Mouse (Mus musculus) frontal cortex, postnatal 10 days (tissue): ENCODE data around the gene Lrr1.
A peak's percentile ranks its signal among the peaks of the same experiment; 100 is the strongest.
"Not testable (repeated sequence)": the region's sequence is repeated elsewhere in the genome, so short reads cannot be mapped to it uniquely, and the experiment has no call there.

ENCODE experiments used
- DNase-seq, 2 experiments: peaks; one replicate each; pipeline ENCODE4 v3.0.0; 2022; ENCODE audit warnings: low spot score in 2 of 2, mixed read lengths in 1 of 2

Lrr1 gene

DNA sequence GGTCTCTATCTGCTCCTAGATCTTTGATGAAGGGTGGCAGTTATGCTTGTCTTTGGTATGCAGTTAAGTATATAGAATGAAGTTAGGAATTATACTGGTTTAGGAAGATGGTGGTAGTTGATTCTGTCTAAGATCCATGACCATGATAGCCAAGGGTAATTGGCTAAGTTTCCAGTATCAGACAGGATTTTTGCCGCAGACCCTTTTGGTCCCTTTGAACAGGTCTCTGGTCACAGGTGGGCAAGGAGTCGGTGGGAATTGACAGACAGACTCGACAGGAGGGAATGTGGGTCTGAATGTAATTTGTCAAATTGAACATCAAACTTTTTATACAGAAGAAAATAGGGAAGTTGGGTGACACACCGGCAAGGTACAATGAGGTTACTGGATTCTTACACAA is 5.0 kb upstream of the Lrr1 start:
- not testable (repeated sequence) for DNase-seq

DNA sequence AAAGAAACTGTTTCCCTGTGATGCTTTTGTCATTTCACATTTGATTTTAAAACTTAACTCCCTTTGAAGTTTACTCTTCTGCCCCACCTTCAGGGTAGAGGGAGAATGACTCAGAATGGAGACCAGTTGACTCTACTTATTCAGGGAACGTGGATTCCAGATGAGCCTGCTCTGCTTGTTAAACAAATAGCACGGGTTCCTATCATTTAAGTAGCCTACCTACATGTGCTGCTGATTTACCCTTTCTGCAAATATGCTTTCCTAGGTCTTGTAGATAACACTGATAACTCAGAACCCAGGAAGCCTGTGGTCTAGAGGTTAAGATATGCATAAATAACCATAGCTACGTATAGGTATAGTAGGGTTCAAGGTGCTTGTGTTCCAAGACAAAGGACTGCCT is 3.7 kb upstream of the Lrr1 start:
- no peak for DNase-seq

DNA sequence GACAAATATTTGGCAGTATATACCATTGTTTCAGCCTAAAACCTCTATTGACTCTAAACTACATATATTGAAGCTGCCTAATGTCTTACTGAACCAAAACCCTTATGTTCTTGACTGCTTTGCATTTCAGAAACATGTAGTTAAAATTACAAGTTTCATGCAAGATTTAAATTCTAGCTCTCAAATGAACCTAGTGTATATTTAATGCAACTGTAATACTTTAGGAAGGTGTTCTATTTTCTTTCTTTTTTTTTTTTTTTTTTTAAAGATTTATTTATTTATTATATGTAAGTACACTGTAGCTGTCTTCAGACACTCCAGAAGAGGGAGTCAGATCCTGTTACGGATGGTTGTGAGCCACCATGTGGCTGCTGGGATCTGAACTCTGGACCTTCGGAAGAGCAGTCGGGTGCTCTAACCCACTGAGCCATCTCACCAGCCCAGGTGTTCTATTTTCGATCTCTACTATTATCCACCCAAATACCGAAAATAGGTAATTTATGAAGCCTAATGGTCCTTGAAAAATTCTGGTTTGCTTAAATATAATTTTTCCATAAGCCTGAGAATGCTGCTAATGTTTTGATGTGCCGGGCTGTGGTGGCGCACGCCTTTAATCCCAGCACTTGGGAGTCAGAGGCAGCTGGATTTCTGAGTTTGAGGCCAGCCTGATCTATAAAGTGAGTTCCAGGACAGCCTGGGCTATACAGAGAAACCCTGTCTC is 1.6 kb upstream of the Lrr1 start:
- DNase-seq, result not testable (repeated sequence)

DNA sequence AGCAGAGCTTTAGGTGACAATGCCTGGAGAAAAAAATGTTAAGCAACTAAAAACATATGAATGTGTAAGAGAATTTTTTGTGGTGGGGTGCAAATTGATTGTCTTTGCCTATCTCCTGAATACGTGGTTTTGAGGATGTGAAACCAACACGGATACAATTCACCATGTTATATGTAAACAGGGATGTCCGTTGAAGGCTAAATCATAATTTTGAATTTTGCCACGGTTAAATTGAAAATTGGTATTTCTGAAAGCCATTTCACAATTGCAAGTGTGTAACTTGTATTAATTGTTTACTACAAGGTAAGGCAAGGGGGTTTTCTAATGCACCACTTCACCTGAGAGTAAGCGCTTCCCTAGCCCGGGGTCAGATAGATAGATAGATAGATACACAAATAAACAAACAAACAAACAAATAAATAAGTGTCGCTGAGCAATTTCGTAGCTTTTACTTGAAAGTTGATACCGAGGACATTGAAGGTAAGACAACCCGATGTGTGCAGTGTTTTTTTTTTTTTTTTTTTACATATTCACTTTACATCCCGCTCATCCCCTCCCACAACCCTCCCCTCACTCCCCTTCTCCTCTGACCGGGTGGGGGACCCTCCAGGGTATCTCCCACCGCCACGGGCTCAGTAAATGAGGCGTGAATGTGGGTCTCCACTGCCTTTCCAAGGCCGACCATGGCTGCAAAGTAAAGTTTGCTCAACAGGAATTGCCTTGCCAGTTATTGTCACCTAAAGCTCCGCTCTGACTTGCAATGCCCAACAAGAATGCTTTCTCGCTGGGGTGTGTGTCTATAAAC is 756 bp upstream of the Lrr1 start:
- DNase-seq, result no peak

DNA sequence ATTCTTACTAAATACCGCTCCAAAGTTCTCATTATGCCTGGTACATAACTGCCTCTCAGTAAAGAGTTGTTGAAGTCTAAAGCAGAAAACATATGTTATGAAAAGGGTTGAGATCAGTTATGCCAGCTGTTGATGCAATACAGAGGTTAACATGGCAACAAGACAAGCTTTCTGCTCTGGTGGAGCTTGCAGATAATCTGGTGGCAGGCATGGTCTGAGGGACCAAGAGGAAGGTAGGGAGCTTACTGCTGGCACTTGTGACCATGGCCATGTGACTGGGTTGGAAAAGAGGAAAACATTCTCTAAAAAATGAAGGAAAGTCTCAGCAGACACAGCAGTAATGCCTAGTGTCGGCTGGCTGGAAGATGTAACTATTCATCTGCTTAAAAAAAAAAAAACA is 2.7 kb downstream of the Lrr1 start:
- no peak for DNase-seq

DNA sequence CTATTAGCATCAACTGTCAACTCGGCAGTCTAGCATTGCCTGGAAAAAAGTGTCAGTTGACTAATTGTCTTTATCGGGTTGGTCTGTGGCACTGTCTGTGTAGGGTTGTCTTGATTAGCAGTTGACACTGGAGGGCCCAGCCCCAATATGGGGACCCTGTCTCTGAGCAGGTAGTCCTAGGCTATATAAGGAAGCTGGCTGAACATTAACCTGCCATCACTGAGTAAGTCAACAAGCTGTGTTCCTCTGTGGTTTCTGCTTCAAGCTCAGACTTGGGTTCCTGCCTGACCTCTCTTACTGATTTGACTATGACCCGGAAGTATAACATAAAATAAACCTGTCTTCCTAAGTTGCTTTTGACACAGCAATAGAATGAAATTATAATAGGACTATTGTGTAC is 7.4 kb downstream of the Lrr1 start:
- no peak for DNase-seq

DNA sequence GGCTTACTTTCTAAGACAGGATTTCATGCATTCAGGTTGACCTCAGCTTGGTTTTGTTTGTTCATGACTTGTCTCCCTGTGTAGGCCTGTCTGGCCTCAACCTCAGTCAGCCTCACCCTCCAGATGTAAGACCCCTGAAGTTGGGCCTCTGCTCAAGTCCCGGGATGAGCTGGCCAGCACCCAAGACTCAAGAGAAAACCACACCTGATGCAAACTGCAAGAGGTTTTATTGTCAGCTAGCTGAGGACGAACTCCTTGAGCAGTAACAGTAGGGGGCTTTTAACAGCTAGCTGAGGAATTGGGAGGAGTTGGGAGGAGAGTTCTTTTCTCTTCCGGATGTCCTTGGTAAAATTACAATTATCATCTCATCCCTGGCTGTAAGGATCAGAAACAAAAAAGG is 8.9 kb downstream of the Lrr1 start:
- no peak for DNase-seq

DNA sequence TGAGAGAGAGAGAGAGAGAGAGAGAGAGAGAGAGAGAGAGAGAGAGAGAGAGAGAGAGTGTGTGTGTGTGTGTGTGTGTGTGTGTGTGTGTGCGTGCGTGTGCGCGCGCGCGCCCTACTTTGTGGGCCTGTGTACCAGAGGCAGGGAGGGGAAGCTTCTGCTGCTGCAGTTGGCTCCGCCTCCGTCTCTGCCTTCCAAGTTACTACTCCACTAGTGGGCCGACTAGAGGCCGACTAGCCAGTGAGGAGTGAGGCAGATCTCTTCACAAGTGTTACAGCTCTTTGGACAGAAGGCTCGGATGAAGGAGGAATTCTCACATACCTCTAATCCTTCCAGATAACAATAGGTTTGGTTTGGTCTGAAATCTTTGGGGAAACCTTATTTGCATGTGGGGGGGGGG is 10.8 kb downstream of the Lrr1 start:
- DNase-seq, result no peak

DNA sequence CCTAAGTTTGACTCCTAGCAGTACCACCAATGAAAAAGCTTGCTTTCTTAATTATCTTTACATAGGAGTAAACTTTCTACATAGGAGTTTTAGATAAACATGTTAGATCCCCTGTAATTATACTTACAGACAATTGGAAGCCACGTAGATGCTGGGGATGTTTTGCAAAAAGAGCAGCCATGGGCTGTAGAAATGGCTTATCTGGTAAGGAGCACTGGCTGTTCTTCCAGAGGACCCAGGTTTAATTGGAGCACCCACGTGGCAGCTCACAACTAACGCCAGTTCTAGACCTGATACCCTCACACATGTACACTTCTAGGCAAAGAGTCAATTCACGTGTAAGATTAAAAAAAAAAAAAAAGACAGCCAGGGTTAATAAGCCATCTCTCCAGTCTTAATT is 13.2 kb downstream of the Lrr1 start:
- DNase-seq, result no peak

DNA sequence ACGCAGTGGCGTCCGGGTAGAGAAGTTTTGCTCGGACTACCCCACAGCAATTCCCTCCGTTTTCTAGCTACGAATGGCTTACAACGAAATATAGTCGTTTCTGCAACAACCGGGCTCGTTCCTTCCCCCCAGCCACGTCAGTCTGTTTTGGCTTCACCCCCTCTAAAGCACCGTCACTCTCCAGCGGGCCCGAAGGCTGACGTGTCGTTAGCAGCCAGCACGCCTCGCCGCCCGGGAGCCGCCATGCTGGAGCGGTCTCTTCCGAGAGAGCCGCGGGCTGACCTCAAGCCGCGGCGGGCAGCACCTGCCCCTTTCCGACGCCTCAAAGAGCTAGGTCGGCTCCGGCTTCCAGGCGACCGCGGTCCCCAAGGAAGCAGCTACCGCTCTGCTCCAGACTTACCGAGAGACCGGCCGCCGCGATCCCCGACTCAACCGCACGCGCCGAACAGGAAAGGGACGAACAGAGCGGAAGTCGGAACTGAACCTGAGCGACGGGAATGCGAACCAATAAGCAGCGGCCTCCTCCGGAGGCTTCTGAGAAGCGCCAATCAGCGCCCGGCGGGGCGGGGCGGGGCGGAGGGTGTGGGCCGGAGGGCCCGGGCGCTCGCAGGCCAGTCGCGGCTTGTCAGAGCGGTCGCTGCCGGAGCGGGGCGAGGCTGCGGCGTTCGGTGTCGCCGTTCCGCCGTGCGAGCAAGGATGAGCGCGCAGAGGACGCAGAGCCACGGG is 15.1 kb downstream of the Lrr1 start, which contains the start of the genes Rpl36al and Mgat2:
TSS of gene Rpl36al (minus strand) at position 501 of the 726 bp plus-strand sequence.
TSS of gene Mgat2 (plus strand) at position 575 of the 726 bp plus-strand sequence.
- peak; percentile 96 to 99 for DNase-seq

DNA sequence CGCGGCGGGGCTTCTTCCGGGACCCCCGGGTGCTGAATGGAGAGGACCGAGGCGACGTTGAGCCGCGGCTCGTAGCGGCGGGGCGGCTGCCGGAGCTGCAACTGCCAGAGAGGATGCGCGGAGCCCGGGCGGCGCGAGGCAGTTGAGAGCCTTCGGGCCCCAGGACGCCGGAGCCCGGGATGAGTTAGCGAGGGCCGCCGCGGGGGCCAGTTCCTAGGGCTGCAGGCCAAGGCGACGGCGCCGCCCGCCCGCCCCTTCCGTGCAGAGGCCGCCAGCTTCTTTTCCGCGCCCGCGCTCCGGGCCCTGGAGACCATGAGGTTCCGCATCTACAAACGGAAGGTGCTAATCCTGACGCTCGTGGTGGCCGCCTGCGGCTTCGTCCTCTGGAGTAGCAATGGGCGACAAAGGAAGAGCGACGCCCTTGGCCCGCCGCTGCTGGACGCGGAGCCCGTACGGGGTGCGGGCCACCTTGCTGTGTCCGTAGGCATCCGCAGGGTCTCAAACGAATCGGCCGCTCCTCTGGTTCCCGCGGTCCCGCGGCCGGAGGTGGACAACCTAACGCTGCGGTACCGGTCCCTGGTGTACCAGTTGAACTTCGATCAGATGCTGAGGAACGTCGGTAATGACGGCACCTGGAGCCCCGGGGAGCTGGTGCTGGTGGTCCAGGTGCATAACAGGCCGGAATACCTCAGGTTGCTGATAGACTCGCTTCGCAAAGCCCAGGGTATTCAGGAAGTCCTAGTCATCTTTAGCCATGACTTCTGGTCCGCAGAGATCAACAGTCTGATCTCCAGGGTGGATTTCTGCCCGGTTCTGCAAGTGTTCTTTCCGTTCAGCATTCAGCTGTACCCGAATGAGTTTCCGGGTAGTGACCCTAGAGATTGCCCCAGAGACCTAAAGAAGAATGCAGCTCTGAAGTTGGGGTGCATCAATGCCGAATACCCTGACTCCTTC is 16.0 kb downstream of the Lrr1 start:
- peak in 1 of 2 experiments; percentile 44 for DNase-seq

DNA sequence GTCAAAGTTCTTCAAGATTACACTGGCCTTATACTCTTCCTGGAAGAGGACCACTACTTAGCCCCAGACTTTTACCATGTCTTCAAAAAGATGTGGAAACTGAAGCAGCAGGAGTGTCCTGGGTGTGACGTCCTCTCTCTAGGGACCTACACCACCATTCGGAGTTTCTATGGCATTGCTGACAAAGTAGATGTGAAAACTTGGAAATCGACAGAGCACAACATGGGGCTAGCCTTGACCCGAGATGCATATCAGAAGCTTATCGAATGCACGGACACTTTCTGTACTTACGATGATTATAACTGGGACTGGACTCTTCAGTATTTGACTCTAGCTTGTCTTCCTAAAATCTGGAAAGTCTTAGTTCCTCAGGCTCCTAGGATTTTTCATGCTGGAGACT is 16.8 kb downstream of the Lrr1 start:
- DNase-seq, result no peak

DNA sequence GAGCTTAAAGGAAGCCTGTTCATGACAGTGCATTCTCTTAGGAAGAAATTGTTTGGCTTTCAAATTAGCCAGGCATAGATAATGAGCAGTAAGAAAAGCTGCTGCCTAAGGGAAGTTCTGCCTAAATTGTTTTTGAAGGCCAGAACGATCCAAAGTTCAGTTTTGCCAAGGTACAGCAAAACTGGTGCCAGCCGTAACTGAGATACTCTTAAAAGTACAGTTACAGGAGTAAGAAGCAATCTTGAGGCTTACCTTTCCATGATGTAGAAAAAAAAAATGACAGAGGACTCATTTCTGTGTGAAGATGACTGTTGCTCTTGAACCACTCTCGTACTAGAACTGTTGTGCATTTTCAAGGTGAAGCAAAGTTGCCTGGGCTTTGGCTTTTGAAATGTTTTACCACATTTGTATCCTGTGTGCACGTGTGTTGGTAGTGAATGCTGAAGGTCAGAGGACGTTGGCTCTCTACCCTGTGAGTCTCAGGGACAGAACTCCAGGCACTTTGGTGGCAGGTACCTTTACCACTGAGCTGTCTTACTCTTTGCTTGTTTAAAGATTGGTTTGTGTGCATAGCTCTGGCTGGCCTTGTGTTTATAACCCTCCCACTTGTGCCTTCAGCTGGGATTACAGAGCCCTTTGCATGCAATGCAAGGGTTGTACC is 18.3 kb downstream of the Lrr1 start:
- no peak for DNase-seq

DNA sequence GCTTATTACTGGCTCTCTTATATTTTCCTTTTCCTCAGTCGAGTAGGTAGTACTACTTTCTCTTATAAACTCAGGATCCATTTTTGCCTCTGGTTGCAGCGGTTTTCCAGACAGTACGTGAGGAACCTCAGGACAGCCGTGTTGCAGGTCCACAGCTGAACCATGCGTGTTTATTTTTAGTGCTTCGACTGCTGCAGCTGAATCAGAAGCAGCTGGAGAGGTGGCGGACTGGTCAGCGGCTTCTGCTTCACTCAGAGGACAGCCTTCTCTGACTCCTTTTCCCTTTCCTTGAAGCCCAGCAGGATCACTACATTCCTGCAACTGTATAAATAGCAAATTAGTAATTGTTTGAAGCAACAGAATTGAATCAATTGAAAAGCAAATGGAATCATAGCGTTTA is 21.5 kb downstream of the Lrr1 start:
- DNase-seq, result no peak

DNA sequence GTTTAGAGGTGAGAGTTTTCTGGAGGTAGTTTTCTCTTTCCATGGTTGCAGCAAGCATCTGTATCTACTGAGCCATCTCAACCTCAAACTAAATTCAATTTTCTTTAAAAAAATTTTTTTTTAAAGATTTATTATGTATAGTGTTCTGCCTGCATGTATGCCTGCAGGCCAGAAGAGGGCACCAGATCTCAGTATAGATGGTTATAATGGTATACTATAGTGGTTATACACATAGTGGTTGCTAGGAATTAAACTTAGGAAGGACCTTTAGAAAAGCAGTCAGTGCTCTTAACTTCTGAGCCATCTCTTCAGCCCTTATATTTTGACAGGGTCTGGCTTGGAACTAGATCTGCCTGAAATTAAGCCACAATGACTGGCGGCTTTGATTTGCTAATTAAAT is 21.9 kb downstream of the Lrr1 start:
- no peak for DNase-seq

DNA sequence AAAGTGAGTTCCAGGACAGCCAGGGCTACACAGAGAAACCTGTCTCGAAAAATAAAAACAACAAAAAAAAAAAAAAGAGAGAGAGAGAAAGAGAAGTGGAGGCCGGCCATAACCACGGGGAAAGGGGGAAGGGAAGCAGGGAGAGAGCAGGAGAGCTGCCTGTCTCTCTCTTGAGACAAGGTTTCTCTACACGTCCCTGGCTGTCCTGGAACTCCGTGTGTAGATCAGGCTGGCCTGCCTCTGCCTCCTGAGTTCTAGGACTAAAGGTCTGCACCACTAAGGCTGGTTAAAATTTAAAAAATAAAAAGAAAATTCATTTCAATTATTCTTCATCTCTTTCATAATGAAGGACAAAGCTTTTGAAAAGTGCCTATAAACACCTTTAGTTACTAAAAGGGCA is 22.8 kb downstream of the Lrr1 start:
- DNase-seq, result no peak

DNA sequence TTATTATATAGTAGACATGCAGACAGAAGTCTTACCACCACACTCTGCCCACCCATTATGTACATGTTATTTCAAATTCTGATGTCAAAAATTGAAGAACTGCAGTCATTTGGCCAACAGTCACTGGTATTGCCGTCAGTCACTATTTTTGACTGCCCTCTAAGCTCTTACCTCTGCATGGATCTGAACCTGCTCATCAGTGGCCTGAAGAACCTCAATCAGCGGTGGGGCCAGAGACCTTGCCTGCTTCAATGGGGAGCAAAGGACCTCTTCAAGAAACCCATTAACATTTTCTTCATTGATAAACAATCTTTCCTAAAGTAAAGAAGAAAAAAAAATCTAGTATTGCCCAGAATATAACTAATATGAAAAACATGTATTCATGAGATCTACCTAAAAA is 24.0 kb downstream of the Lrr1 start:
- no peak for DNase-seq

DNA sequence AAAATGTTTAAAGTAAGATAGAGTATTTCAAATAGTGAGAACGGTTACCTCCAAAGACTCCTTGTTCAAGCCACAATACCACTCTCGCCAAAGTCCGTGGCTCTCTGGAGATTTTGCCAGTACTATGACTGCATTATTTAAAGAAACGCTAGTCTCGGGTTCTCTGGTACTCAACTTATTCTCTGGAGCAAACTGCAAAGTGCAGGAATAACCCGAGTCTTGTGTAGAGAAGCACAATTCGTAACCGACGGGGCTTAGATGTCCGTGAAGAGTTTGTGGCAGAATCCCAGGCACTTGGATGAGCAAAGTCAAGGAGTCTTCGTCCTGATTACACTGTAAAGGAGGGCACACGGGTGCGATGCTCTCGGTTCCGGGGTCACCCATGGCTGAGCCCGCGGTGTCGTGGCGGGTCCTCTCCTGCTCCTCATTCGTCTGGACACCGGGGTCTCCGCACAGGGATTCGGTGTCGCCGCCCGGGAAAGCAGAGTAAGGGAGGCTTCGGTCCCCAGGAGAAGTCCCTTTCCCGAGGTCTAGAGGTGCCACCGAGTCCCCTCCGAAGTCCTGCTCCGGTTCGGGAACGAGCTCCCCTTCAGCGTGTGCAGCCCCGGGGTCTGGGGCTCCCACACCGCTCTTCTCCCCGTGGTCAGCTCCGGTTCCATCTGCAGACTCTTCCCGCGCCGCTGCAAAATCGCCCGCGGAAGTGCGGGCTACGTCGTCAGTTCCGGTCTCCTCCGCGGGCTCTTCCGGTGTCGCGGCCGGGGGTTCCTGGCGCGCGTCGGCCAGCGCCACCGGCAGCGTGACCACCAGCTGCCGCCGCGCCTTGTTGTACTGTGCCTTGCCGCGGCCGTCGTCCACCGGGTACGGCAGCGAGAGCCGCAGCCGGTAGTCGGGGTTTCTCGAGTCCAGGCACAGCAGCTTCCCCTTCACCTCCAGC is 28.1 kb downstream of the Lrr1 start, which contains the start of gene Gm49383:
TSS of gene Gm49383 (minus strand) at position 661 of the 934 bp plus-strand sequence.
- peak; percentile 41 to 68 for DNase-seq

DNA sequence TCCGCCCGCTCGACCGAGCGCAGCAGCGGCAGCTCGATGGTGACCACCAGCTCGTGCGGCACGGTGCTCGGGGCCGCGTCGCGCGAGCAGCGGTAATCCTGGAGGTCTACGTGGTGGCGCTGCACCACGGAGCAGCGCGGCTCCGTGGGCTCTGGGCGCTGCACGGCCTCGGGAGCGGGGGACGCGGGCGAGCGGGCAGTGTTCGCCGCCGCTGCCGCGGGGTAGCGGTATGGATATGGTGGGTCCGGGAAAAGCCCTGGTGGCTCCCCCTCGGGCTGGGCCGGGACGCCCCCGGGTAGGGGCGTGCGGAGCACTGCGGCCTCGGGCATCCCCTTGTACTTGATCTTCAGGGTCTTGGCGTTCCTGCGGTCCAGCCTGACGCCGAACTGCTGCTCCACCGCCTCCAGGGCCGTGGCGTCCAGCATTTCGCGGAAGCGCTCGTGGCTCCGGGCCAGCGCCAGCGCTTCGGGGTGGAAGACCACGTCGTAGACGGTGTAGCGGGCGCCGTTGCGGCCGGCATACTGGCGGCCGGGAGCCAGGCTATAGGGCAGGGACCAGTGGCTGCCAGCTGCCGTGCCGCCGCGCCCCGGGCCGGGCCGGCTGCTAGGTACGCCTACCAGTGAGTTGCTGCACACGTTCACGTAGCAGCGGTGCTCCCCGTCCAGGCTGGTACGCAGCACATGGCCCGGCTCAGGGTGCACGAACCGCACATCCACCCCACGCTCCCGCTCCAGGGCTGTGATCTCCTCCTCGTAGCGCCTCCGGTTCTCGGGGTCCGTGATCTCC is 29.0 kb downstream of the Lrr1 start:
- DNase-seq, result peak in 1 of 2 experiments; percentile 60
